In the genomic region with DNA sequence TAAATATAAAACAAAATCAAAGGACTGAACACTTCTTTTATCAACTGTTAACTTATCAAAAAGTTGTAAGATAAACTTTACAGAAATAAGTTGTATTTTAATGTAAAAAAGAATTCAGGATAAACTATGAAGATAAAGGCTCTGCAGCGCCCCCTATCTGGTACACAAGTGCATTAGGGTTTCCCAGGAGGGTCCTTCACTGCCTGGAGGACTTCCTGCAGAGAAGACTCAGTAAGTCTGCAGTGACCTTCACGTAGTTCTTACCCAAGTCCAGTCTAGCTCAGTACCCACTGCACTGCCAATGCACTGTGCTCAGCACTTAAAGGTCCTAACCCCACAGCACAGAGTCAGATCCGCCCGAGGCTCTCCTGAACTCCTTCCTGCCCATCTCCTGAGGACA, we compare ENCODE assay signal across 10 mouse cellular contexts. TPM values are rescaled to one million over a fixed set of nuclear protein-coding genes. Genes with fewer than 3 reads are reported as not detected.
A peak's percentile ranks its signal among the peaks of the same experiment; 100 is the strongest.
DNase-seq lines count a peak whose midpoint lies in the region; ATAC-seq and TF ChIP-seq lines count a peak whose summit lies in the region.
"Had no signal": no experiment of that assay in that cellular context is flagged by ENCODE, and none has a peak within 500 bp of the region (broad histone marks: within the 10 kb centered on the region; RNA-seq: fewer than 3 reads in every experiment).

No protein-coding gene starts in this region.

- no peaks in the 10 kb centered on the region for H3K9me3 ChIP-seq in hindbrain, embryonic 11.5 days (ENCODE audit: control insufficient read depth, low read length)
- H3K9me3 ChIP-seq in hindbrain, embryonic 10.5 days = no peaks in the 10 kb centered on the region
- H3K9me3 ChIP-seq in lung, postnatal 0 days (ENCODE audit: low read length) = no peaks in the 10 kb centered on the region
- no peaks in the 10 kb centered on the region for H3K9me3 ChIP-seq in liver, postnatal 0 days (ENCODE audit: low read length)
- H3K9me3 ChIP-seq: embryonic facial prominence, embryonic 15.5 days; liver, embryonic 15.5 days had no signal

- ATAC-seq in hindbrain, embryonic 11.5 days (ENCODE audit: low FRiP score) = no peak
- no peak for ATAC-seq in lung, postnatal 0 days
- no peak for ATAC-seq in liver, postnatal 0 days

- no peak overlapping the region for H3K4me2 ChIP-seq in hindbrain, embryonic 11.5 days (replicated peaks; ENCODE audit: low read depth, low read length)
- no peak overlapping the region for H3K4me2 ChIP-seq in lung, postnatal 0 days (replicated peaks; ENCODE audit: low read depth, low read length)
- no peak overlapping the region for H3K4me2 ChIP-seq in liver, postnatal 0 days (ENCODE audit: low read depth, low read length)
- H3K4me2 ChIP-seq: embryonic facial prominence, embryonic 15.5 days; liver, embryonic 15.5 days had no signal

- DNase-seq in hindbrain, embryonic 11.5 days (ENCODE audit: low spot score) = peak; percentile 40
- DNase-seq in hindbrain, embryonic 10.5 days (ENCODE audit: low spot score) = no peak
- DNase-seq in lung, postnatal 0 days (ENCODE audit: low spot score) = peak; percentile 39
- DNase-seq in lung, adult 2 months = no peak
- DNase-seq in ES-CJ7 (ENCODE audit: low read depth, low spot score) = peak; percentile 31
- DNase-seq in liver, postnatal 0 days = no peak
- no peak for DNase-seq in cerebellum, adult 18-20 months
- no peak for DNase-seq in cerebellum, adult 11-12 months

- H3K36me3 ChIP-seq in hindbrain, embryonic 11.5 days (ENCODE audit: control insufficient read depth, insufficient read depth, low read length) = no peaks in the 10 kb centered on the region
- H3K36me3 ChIP-seq in hindbrain, embryonic 10.5 days = peaks cover 60% of the 10 kb centered on the region
- H3K36me3 ChIP-seq in lung, postnatal 0 days (ENCODE audit: insufficient read depth, low read length) = no peaks in the 10 kb centered on the region
- H3K36me3 ChIP-seq in liver, postnatal 0 days (replicated peaks; ENCODE audit: insufficient read depth, low read length) = peaks cover 39% of the 10 kb centered on the region

- peak; percentile 54 for TF ChIP-seq CTCF in lung, postnatal 0 days (IDR thresholded peaks at IDR 0.05)
- no peak for TF ChIP-seq CTCF in lung, adult 2 months (IDR thresholded peaks at IDR 0.05; ENCODE audit: insufficient read depth, low read length)
- TF ChIP-seq CTCF in liver, postnatal 0 days (IDR thresholded peaks at IDR 0.05; ENCODE audit: low read depth) = peak; percentile 53

- H3K4me1 ChIP-seq in hindbrain, embryonic 11.5 days (replicated peaks; ENCODE audit: control insufficient read depth, insufficient read depth, low read length) = peaks cover 4% of the 10 kb centered on the region; the same call in 1 of the 2 replicates
- peaks cover 20% of the 10 kb centered on the region for H3K4me1 ChIP-seq in hindbrain, embryonic 10.5 days (replicated peaks)
- no peaks in the 10 kb centered on the region for H3K4me1 ChIP-seq in lung, postnatal 0 days (ENCODE audit: insufficient read depth, low read depth, low read length)
- H3K4me1 ChIP-seq in lung, adult 2 months (ENCODE audit: control insufficient read depth, insufficient read depth, low read length) = no peaks in the 10 kb centered on the region
- H3K4me1 ChIP-seq in liver, postnatal 0 days (ENCODE audit: insufficient read depth) = peaks cover 5% of the 10 kb centered on the region; the same call in 1 of the 2 replicates

- no peak overlapping the region for H3K4me3 ChIP-seq in hindbrain, embryonic 11.5 days (ENCODE audit: low read depth, low read length)
- no peak overlapping the region for H3K4me3 ChIP-seq in hindbrain, embryonic 10.5 days
- no peak overlapping the region for H3K4me3 ChIP-seq in lung, postnatal 0 days (ENCODE audit: low read depth, low read length)
- H3K4me3 ChIP-seq in lung, adult 2 months (replicated peaks; ENCODE audit: extremely low read depth, low read depth, low read length) = no peak overlapping the region
- H3K4me3 ChIP-seq in liver, postnatal 0 days (ENCODE audit: low read depth, low read length) = no peak overlapping the region
- H3K4me3 ChIP-seq: embryonic facial prominence, embryonic 15.5 days; liver, embryonic 15.5 days had no signal

- H3K27ac ChIP-seq in hindbrain, embryonic 11.5 days (ENCODE audit: low read depth, low read length) = no peak overlapping the region
- H3K27ac ChIP-seq in hindbrain, embryonic 10.5 days = no peak overlapping the region
- H3K27ac ChIP-seq in lung, postnatal 0 days (ENCODE audit: low read length) = no peak overlapping the region
- no peak overlapping the region for H3K27ac ChIP-seq in liver, postnatal 0 days (ENCODE audit: low read depth)
- H3K27ac ChIP-seq: embryonic facial prominence, embryonic 15.5 days; liver, embryonic 15.5 days had no signal

- WGBS in hindbrain, embryonic 11.5 days = 76% methylated on average over 4 of the region's 4 CpGs
- WGBS in hindbrain, embryonic 10.5 days = 64% methylated on average over 4 of the region's 4 CpGs
- WGBS in lung, postnatal 0 days = 61% methylated on average over 4 of the region's 4 CpGs
- 66% methylated on average over 4 of the region's 4 CpGs for WGBS in lung, adult 2 months
- 71% methylated on average over 4 of the region's 4 CpGs for WGBS in liver, postnatal 0 days (ENCODE audit: insufficient replicate concordance)

- no peak for TF ChIP-seq POLR2A in lung, adult 2 months (IDR thresholded peaks at IDR 0.05; ENCODE audit: borderline replicate concordance, extremely low read depth, low read depth, low read length)

- TF ChIP-seq EP300 in lung, postnatal 0 days (IDR thresholded peaks at IDR 0.05) = no peak
- no peak for TF ChIP-seq EP300 in liver, postnatal 0 days (IDR thresholded peaks at IDR 0.05; ENCODE audit: low read depth)

- H3K9ac ChIP-seq in hindbrain, embryonic 11.5 days (ENCODE audit: low read depth, low read length) = no peak overlapping the region
- no peak overlapping the region for H3K9ac ChIP-seq in lung, postnatal 0 days (replicated peaks; ENCODE audit: low read depth)
- H3K9ac ChIP-seq in liver, postnatal 0 days (replicated peaks) = no peak overlapping the region
- H3K9ac ChIP-seq: embryonic facial prominence, embryonic 15.5 days; liver, embryonic 15.5 days had no signal

- no peaks in the 10 kb centered on the region for H3K27me3 ChIP-seq in hindbrain, embryonic 11.5 days (ENCODE audit: control insufficient read depth, insufficient read depth, low read length)
- no peaks in the 10 kb centered on the region for H3K27me3 ChIP-seq in hindbrain, embryonic 10.5 days (ENCODE audit: insufficient read depth, poor library complexity, severe bottlenecking)
- no peaks in the 10 kb centered on the region for H3K27me3 ChIP-seq in lung, postnatal 0 days (replicated peaks; ENCODE audit: insufficient read depth, low read length)
- no peaks in the 10 kb centered on the region for H3K27me3 ChIP-seq in liver, postnatal 0 days (ENCODE audit: insufficient read depth, low read length)
- H3K27me3 ChIP-seq: embryonic facial prominence, embryonic 15.5 days; liver, embryonic 15.5 days had no signal

RNA-seq across cellular contexts. Expression of gene Abcg5, which starts 24.6 kb away (rescaled TPM):
- polyA plus RNA-seq in hindbrain, embryonic 11.5 days (2014; fragmentation: Nextera tagmentation; extraction: Ambion mirVana) = 2.2 and 3.0 TPM in 2 replicates
- polyA plus RNA-seq in hindbrain, embryonic 10.5 days (2016; fragmentation: Nextera tagmentation; extraction: Ambion mirVana) = 2.6 and 3.2 TPM in 2 replicates
- polyA plus RNA-seq in lung, postnatal 0 days (2015; fragmentation: Nextera tagmentation; extraction: Ambion mirVana) = 0.40 and 0.61 TPM in 2 replicates
- 0.33 and 0.45 TPM in 2 replicates for polyA plus RNA-seq in lung, adult 2 months (2012; rRNA removed)
- 9.3 and 12.7 TPM in 2 replicates for polyA plus RNA-seq in liver, postnatal 0 days (2015; fragmentation: Nextera tagmentation; extraction: Ambion mirVana)

RNA-seq across cellular contexts. Expression of gene Abcg8, which starts 31.3 kb away (rescaled TPM):
- polyA plus RNA-seq in hindbrain, embryonic 11.5 days (2014; fragmentation: Nextera tagmentation; extraction: Ambion mirVana) = 0.28 and 0.42 TPM in 2 replicates
- 0.10 and 0.15 TPM in 2 replicates for polyA plus RNA-seq in hindbrain, embryonic 10.5 days (2016; fragmentation: Nextera tagmentation; extraction: Ambion mirVana)
- not detected in 2 replicates for polyA plus RNA-seq in lung, postnatal 0 days (2015; fragmentation: Nextera tagmentation; extraction: Ambion mirVana)
- polyA plus RNA-seq in lung, adult 2 months (2012; rRNA removed) = 0.06 and 0.19 TPM in 2 replicates
- polyA plus RNA-seq in liver, postnatal 0 days (2015; fragmentation: Nextera tagmentation; extraction: Ambion mirVana) = 5.6 and 7.4 TPM in 2 replicates

Comparison
In these comparisons a context has a peak if more than half of its experiments do, and no peak if none do; other contexts are left out.
1. DNase-seq: peak in hindbrain, embryonic 11.5 days (single experiment), lung, postnatal 0 days (single experiment) and ES-CJ7 (single experiment); none in hindbrain, embryonic 10.5 days (single experiment), lung, adult 2 months (single experiment), liver, postnatal 0 days (single experiment), cerebellum, adult 18-20 months (0 of 2) and cerebellum, adult 11-12 months (single experiment).